Mouse (Mus musculus) erythroblast, adult 5-6 weeks (primary cell): ENCODE results near the gene Dnajc14. TPM values are rescaled to one million over a fixed set of nuclear protein-coding genes. Genes with fewer than 3 reads are reported as not detected.
"Not testable (repeated sequence)": the region's sequence is repeated elsewhere in the genome, so short reads cannot be mapped to it uniquely, and the experiment has no call there.

Experiments used
- ATAC-seq: replicated peaks from 2 replicates; pipeline ENCODE4 v1.8.0; 2016; ENCODE audit warnings: moderate number of reproducible peaks, mild to moderate bottlenecking, moderate TSS enrichment, inconsistent platforms; ENCODE audit not compliant: poor library complexity, low FRiP score, severe bottlenecking
- total RNA-seq, 2 experiments: library from RNA; stranded (forward) in 1 of 2; stranded (reverse) in 1 of 2; fragments of 150-400 nt in 1 of 2; fragments of 200-764, 138-1000 nt in 1 of 2; gene quantifications; 2 replicates each; pipeline versions ENCODE4 v1.2.3 to v1.2.4; 2015 to 2017; ENCODE audit warnings: low replicate concordance in 2 of 2

Dnajc14 gene
- total RNA-seq, 2 experiments from 2014 or later = 9.6 to 16.5 TPM

DNA sequence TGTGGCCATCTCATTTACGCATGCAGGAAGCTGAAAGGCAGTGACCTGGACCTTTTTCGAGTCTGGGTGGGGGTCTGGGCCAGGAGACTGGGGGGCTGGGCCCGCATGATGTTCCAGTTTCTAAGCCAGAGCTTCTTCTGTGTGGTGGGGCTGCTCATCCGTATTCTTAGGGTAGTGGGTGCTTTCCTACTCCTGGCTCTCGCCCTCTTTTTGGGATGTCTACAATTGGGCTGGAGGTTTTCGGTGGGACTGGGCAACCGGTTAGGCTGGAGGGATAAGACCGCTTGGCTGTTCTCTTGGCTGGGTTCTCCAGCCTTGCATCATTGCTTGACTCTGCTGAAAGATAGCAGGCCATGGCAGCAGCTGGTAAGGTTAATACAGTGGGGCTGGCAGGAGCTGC, 3.2 kb downstream of the Dnajc14 start:
- no peak for ATAC-seq

DNA sequence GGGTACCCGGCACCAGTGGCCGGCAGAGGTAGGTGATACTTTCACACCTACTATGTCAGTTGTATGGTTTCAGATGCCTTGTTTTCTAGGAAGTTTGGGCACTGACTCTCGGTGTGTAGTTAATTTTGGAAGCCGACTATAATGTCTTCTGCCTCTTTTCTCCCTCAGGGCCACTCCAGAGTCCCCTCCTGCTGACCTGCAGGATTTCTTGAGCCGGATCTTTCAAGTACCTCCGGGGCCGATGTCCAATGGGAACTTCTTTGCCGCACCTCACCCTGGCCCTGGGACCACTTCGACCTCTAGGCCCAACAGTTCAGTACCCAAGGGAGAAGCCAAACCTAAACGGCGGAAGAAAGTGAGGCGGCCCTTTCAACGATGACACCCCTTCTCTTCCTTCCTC, 13.2 kb downstream of the Dnajc14 start, which contains the start of gene Sarnp:
Gene Sarnp, plus strand, starts transcription at position 301 of the 400 bp plus-strand sequence.
- no peak for ATAC-seq

DNA sequence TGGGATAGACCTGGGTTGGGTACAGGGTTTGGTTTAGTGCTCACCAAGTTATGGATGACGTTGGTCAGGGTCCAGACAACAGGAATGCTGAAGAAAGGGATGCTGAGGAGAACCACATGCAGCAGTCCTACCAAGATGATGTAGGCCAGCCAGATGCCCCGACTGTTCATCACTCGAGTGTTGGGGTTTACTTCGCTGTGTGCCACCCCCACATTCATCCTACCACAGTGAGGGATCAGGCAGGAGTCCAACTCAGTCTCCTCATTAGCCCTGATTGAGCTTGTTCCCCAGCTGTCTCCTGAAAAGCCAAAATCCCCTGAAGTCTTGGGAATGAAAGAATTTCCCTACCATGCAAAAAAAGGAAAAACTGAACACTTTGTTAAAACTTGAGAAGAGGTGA, 16.4 kb downstream of the Dnajc14 start:
- no peak for ATAC-seq

DNA sequence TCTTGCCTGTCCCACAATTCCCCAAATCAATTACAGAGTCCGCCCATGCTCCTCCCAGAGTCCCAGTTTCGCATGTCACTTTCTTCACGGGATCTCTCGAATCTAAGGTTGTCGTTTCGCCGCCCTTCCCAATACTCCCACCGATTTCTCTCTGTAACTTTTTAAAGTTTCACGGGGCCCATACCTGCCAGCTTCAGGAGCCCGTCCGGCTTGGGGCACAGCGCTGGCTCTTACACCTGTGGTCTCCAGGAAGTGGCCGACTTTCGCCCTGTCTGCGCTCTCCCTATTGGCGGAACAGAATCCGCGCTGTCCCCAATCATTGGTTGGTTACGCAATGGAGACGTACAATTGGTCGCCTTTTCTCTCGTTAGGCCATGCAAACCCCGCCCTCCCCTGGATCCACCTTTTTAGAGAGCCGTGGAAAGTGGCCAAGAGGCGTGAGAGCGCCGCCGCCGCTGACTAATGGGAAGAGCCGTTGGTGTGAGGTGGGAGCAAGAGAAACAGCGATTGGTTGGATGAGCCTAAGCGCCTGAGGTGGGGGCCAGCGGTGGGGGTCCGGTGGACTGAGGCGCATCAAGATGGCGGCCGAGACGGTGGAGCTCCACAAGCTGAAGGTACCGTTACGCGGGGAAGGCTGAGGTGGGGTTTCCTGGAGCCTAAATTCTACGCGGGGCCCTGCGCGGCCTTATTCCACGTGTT, 17.6 kb downstream of the Dnajc14 start, which contains the start of gene Ormdl2:
Gene Ormdl2, minus strand, starts transcription at position 288 of the 699 bp plus-strand sequence.
- peak; percentile 96 for ATAC-seq

DNA sequence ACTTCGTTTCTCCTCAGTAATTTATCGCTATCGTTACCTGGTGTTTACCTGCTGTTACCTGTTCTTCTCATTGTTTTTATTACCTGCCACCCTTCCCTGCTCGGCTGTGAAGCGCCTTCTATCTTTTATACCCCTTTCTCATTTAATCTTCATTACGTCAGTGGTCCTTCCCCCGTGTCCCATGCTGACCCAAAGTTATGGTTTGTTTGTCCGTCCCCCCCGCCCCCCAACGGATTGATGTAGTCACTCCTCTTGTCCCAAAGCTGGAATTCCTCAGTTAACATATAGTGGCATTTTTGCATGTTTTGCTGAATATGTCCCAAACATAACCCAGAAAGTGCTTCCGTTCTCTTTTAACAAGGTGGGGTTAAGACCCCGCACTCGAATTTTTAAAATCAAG, 18.3 kb downstream of the Dnajc14 start:
- ATAC-seq = peak; percentile 7

DNA sequence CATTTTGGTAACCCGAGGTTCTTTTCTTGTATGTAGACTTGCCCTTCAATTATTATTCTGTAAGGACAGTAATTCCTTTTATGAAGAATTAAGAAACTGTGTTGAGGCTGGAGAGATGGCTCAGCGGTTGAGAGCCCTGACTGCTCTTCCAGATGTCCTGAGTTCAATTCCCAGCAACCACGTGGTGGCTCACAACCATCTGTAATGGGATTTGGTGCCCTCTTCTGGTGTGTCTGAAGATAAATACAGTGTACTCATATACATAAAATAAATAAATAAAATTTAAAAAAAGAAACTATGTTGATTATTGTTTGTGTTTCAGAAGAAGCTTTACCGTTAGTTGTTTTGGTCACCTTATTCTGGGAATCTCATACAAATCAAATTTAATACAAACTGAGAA, 19.2 kb downstream of the Dnajc14 start:
- not testable (repeated sequence) for ATAC-seq

DNA sequence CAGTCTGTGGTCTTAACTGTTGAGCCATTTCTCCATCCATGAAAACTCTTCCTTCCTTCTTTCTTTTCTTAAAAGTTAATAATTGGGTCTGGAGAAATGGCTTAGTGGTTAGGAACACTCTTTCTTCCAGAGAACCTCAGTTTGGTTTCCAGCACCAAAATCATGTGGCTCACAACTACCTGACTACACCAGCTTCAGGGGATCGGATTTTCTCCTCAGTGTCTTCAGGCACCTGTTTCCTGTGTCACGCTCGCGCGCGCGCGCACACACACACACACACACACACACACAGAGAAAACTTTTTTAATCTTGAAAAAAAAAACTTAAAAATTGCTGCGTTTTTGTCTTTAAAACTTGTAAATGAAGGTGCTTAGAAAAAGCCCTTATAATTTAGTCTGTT, 20.0 kb downstream of the Dnajc14 start:
- no peak for ATAC-seq

DNA sequence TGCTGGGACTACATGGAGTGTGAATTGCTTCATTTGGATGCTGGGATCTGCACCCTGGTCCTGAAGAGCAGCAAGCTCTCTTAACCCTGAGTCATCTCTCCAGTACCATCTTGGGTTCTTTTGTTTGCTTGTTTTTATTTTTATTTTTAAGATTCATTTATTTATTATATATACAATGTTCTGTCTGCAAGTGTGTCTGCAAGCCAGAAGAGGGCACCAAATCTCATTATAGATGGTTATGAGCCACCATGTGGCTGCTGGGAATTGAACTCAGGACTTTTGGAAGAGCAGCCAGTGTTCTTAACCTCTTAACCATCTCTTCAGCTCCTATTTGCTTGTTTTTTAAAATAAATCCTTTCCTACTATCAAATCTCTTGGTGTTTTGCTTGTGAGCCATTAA, 33.5 kb downstream of the Dnajc14 start:
- ATAC-seq = no peak

DNA sequence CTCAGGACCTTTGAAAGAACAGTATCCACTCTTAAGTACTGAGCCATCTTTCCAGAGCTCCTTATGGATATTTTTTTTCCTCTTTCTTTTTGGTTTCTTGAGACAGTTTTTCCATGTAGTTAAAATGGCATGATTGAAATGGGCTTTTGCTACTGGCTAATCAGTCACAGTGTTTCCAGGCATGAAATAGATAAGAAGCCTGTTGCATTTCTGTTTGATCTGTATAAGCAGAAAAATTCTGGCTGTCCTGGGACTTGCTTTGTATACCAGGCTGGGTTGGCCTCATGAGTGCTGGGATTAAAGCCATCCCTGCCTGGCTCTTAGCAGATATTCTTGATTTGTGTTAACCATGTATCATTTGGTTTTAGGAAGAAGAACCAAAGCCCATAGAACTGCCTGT, 35.6 kb downstream of the Dnajc14 start:
- ATAC-seq = 0 out of 2 replicates have a peak, but pooled peaks have one; percentile 25

DNA sequence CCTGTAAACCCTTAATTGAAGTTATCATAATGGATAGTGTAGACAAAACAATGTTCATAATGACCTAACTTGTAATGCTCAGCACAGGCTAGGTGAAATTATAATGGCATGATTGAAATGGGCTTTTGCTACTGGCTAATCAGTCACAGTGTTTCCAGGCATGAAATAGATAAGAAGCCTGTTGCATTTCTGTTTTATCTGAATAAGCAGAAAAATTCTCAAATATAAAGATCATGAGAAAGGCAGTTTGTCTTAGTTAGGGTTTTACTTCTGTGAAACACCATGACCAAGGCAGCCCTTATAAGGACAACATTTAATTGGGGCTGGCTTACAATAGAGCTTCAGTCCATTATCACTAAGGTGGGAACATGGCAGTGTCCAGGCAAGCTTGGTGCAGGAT, 36.8 kb downstream of the Dnajc14 start:
- ATAC-seq = no peak

DNA sequence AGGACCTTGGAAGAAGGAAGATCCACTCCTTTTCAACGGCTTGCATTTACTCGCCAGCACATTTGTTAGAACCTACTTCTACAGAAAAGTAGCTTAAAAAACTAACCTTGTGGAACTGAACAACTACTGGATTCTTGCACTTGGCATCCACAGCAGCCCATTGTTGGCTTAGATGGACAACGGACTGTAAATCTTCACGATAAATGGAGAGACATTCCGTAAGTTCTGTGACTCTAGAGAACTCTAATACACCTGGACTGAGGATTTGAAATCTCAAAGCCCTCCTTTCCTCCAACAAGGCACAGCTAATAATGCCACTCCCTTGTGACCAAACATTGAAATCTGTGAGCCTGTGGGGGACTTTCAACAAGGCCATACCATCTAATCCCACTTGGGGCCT, 39.4 kb downstream of the Dnajc14 start:
- ATAC-seq = no peak

DNA sequence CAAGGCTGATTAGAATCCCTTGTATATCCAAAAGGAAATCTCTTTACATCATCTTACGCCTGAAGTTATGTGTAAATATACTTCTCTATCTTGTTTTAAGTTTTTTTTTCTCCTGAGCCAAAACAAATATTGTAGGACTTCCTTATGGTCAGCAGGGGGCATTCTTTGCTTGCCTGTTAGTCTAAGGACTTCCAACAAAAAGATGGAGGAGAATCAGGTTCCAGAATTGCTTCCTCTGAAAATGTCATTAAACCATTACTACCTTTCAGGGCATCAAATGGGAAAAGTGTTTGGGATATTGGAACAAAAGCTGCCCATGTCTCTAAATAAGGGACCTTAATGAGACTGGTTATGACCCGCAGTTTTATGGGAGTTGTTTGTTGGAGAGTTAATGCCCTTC, 41.7 kb downstream of the Dnajc14 start:
- ATAC-seq = no peak

DNA sequence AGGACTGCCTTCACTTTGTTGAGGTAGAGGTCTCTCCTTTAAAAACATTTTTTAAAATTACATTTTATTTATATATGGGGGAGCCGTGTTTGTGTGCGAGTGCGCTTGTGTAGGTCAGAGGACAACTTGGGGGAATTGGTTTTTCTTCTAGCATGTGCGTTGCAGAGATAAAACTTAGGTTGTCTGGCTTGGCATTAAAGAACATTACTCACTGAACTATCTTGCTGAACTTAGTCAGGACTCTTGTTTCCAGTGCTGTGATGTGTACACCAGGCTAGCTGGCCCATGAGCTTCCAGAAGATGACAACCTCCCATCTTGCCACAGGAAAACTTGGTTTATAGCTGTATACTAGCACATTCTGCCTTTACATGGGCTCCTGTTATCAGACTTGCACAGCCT, 42.8 kb downstream of the Dnajc14 start:
- peak; percentile 75 for ATAC-seq

DNA sequence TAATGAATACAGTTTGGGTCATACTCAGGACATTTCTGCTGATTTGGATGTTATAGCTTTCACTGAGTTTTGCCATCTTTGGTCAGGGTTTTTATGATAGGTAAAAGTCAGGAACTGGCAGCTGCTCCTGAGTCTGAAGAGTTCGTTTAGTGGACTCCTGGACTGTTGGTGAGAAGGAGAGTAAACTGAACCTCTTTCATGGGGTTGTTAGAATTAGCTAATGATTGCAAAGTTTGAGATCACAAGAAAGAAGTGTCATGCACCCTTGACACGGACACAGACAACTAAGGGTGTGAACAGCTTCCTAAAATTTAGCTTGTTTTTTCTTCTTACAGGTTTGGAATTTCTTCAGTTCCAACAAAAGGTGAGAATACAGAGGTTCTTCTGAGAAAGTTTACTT, 44.6 kb downstream of the Dnajc14 start:
- ATAC-seq = no peak

DNA sequence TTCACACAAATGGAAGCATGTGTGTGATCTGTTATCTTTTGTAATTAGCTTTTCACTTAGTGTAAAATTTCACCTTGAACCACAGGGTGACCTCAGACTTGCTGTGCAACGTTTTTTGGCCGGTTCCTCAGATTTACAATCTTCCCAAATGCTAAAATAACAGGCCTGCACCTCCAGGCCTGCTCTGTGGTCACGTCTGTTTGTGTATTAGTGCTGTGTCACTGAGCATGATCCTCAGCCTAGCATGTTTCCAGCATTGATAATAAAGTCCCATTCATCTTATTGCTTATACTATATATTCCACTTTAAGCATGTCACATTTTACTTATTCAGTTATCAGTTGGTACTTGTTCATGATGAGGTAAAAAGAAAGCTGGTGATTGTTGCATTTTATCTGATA, 46.5 kb downstream of the Dnajc14 start:
- 0 out of 2 replicates have a peak, but pooled peaks have one; percentile 28 for ATAC-seq

DNA sequence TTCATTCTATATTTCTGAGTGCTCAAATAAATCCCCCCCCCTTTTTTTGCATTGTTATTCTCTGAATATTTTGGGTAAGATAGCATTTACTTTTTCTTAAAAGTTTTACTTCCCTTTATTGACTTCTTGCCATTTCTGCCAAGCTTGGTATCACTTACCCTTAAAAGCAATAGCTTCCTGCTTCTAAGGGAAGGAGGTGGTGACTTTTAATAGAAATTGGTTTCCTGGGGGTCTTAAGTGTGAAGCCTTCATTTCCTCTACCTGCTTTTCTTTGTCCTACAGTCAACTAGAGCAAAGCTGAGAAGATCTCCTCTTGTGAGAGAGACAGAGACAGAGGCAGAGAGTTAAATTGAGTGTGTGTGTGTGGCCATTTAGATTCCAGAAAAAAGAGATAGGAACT, 57.3 kb downstream of the Dnajc14 start:
- ATAC-seq = no peak

DNA sequence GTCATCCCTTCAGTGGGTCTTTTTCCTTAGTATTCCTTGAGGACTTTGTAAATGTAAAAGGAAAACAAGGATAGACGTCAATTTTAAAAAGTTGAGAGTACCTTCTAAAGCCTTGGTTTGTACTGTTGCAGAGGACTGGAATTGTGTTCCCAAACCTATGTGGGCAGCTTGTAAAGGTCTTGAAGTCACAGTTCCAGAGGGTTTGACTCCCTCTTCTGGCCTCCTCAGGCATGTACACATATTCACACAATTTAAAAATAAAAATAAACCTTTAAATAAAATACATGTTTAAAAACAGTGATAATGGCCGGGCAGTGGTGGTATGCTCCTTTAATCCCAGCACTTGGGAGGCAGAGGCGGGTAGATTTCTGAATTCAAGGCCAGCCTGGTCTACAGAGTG, 62.2 kb downstream of the Dnajc14 start:
- ATAC-seq = no peak

DNA sequence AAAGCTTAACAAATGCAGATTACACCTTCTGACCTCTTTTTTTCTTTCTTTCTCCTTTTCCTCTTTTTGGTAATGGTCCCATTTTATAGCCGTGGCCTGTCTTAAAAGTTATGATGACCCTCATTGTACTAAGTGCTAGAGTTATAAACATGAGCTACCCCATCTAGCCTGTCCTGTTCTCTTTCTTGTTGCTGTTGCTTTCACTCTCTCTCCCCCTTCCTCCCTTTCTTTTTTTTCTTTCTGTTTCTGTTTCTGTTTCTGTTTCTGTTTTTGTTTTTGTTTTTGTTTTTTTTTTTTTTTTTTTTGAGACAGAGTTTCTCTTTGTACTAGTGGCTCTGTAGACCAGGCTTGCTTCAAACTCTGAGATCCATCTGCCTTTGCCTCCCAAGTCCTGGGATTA, 62.7 kb downstream of the Dnajc14 start:
- no peak for ATAC-seq
